Mouse (Mus musculus): ENCODE measurements around the gene Fstl4. TPM values are rescaled to one million over a fixed set of nuclear protein-coding genes. Genes with fewer than 3 reads are reported as not detected.

The Fstl4 gene
- polyA plus RNA-seq, 1 experiment from 2014 or later: 0.64 TPM

DNA sequence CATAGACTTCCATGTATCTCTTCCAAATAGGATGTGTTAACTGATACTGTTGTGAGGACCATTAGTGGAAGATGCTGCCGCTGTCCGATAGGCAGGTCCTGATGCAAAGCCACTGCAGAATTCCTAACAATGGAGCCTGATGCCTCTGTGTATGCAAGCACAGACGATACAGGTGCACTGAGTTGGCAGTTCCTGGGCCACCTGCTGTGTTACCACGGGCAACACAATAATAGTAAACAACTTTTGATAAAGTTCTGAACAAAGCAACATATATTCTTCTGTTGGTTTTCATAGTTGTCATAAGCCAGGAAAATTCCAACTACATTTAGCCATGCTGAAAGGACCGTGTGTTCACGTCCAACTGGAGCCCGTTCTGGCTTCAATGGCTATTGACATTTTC lies 271.0 kb downstream of the Fstl4 start:
- no peaks in the 10 kb centered on the region for H3K9me3 ChIP-seq (ENCODE audit: control insufficient read depth, low read length)
- no peak overlapping the region for H3K4me3 ChIP-seq (ENCODE audit: low read depth, low read length)
- no peaks in the 10 kb centered on the region for H3K27me3 ChIP-seq (ENCODE audit: control insufficient read depth, insufficient read depth, low read length)
- no peak overlapping the region for H3K4me2 ChIP-seq
- WGBS: 83% methylated on average over 7 of the region's 7 CpGs
- ATAC-seq (ENCODE audit: low FRiP score): no peak
- no peak overlapping the region for H3K27ac ChIP-seq (ENCODE audit: low read depth, low read length)
- no peaks in the 10 kb centered on the region for H3K36me3 ChIP-seq (ENCODE audit: control insufficient read depth, insufficient read depth, low read length)
- no peaks in the 10 kb centered on the region for H3K4me1 ChIP-seq (ENCODE audit: control insufficient read depth, insufficient read depth, low read length)
- no peak for DNase-seq (ENCODE audit: low spot score, missing footprints)
- H3K9ac ChIP-seq (ENCODE audit: low read length): no peak overlapping the region

DNA sequence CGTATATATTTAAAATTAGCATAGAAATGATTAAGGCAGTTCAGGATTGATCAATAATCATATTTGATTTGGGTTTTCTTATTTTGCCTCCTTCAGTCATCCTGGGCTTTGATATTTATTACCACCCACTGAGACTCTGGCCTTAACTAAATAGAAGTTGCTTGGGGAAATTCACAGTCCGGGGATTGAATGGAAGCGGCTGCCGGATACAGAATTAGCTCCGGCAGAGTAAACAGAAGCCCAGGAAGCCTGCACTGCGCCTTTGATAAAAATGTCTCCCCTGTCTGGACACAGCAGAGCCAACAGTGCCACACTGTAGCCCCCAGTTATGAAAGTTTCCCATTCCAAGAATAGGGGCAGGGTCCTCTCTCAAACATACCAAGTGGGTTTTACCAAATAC lies 282.4 kb downstream of the Fstl4 start:
- Histone ChIP-seq H3K27me3 (ENCODE audit: control insufficient read depth, insufficient read depth, low read length) (no peaks in the 10 kb centered on the region), H3K27ac (ENCODE audit: low read depth, low read length) (no peak overlapping the region), H3K4me3 (ENCODE audit: low read depth, low read length) (no peak overlapping the region)

DNA sequence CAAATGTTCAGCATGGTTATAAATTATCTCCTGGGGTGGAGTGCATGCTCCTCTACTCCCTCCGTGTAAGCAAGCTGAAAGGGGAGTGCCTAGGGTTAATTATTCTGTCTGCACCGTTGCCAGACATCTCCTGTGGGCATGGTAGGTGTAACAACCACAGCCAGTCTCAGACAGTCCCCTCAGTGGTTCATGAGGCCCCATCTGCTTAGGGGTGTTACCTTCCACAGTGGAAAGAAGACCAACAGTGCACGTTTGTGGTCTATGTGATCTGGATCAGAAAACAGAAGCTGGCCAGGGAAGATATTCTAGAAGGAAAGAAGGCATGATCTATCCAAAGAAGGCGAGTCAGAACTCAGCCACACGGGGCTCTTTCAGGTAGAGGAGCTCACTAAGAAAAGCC lies 289.7 kb downstream of the Fstl4 start:
- WGBS: 74% methylated on average over 5 of the region's 5 CpGs
- H3K4me1 ChIP-seq (ENCODE audit: control insufficient read depth, insufficient read depth, low read length): no peaks in the 10 kb centered on the region
- ATAC-seq (ENCODE audit: low FRiP score): no peak

More for the DNA sequence above, 282.4 kb downstream of the Fstl4 start:
- H3K9me3 ChIP-seq (ENCODE audit: control insufficient read depth, low read length): no peaks in the 10 kb centered on the region
- WGBS: 35% methylated on average over 6 of the region's 6 CpGs
- H3K9ac ChIP-seq (ENCODE audit: low read length): no peak overlapping the region
- DNase-seq (ENCODE audit: low spot score, missing footprints): no peak
- H3K4me1 ChIP-seq (ENCODE audit: control insufficient read depth, insufficient read depth, low read length): no peaks in the 10 kb centered on the region
- H3K4me2 ChIP-seq: no peak overlapping the region
- ATAC-seq (ENCODE audit: low FRiP score): no peak
- H3K36me3 ChIP-seq (ENCODE audit: control insufficient read depth, insufficient read depth, low read length): no peaks in the 10 kb centered on the region

DNA sequence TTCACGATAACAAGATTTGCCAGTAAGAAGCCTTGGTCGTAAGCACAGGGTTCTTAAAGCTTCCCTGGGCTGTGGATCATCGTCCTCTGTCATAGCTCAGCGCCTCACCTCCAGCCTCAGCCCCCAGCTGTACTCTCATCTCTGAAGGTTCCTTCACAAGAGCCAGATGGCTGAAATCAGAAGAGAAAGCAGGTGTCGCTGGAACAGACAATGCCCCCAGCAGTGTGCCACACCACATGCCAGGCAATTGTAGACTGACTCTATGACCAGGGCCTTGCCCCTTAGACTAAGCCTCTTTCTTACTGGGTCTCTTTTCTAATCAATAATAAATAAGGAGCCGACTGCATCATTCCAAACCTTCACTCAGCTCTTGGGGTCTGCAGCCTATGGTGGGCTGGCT lies 291.5 kb downstream of the Fstl4 start:
- DNase-seq (ENCODE audit: low spot score, missing footprints): no peak
- 86% methylated on average over 6 of the region's 6 CpGs for WGBS
- Histone ChIP-seq H3K4me3 (ENCODE audit: low read depth, low read length) (no peak overlapping the region), H3K9ac (ENCODE audit: low read length) (no peak overlapping the region), H3K27ac (ENCODE audit: low read depth, low read length) (no peak overlapping the region), H3K4me2 (no peak overlapping the region), H3K9me3 (ENCODE audit: control insufficient read depth, low read length) (no peaks in the 10 kb centered on the region), H3K36me3 (ENCODE audit: control insufficient read depth, insufficient read depth, low read length) (no peaks in the 10 kb centered on the region), H3K27me3 (ENCODE audit: control insufficient read depth, insufficient read depth, low read length) (no peaks in the 10 kb centered on the region), H3K4me1 (ENCODE audit: control insufficient read depth, insufficient read depth, low read length) (no peaks in the 10 kb centered on the region)
- ATAC-seq (ENCODE audit: low FRiP score): no peak

More for the DNA sequence above, 289.7 kb downstream of the Fstl4 start:
- no peak overlapping the region for H3K4me2 ChIP-seq
- DNase-seq (ENCODE audit: low spot score, missing footprints): no peak
- H3K36me3 ChIP-seq (ENCODE audit: control insufficient read depth, insufficient read depth, low read length): no peaks in the 10 kb centered on the region
- no peaks in the 10 kb centered on the region for H3K27me3 ChIP-seq (ENCODE audit: control insufficient read depth, insufficient read depth, low read length)
- no peak overlapping the region for H3K4me3 ChIP-seq (ENCODE audit: low read depth, low read length)
- H3K9ac ChIP-seq (ENCODE audit: low read length): no peak overlapping the region
- no peak overlapping the region for H3K27ac ChIP-seq (ENCODE audit: low read depth, low read length)
- no peaks in the 10 kb centered on the region for H3K9me3 ChIP-seq (ENCODE audit: control insufficient read depth, low read length)

DNA sequence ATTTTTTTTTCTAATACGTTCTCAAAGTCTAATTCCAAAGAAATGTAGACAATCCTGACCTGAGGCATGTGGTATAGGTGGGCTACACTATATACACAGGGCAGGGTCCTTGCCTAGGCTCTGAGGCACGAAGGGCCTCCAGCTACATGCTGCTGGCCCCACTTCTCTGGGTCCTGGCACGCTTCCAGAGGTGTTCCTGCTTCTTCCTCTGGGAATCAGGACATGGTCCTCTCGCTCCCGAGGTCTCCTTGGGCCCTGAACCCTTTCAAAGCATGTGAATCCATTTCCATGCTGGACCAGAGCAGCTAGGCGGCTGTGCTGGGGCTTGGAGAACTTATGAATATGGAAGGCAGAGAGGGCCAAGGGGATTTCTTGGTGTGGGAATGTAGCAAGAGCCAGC lies 292.3 kb downstream of the Fstl4 start:
- ATAC-seq (ENCODE audit: low FRiP score): no peak
- H3K4me3 ChIP-seq (ENCODE audit: low read depth, low read length): no peak overlapping the region
- H3K9me3 ChIP-seq (ENCODE audit: control insufficient read depth, low read length): no peaks in the 10 kb centered on the region
- H3K27ac ChIP-seq (ENCODE audit: low read depth, low read length): no peak overlapping the region
- H3K9ac ChIP-seq (ENCODE audit: low read length): no peak overlapping the region
- no peak for DNase-seq (ENCODE audit: low spot score, missing footprints)
- no peaks in the 10 kb centered on the region for H3K4me1 ChIP-seq (ENCODE audit: control insufficient read depth, insufficient read depth, low read length)
- WGBS: 81% methylated on average over 6 of the region's 6 CpGs
- no peaks in the 10 kb centered on the region for H3K36me3 ChIP-seq (ENCODE audit: control insufficient read depth, insufficient read depth, low read length)
- no peak overlapping the region for H3K4me2 ChIP-seq
- H3K27me3 ChIP-seq (ENCODE audit: control insufficient read depth, insufficient read depth, low read length): no peaks in the 10 kb centered on the region

DNA sequence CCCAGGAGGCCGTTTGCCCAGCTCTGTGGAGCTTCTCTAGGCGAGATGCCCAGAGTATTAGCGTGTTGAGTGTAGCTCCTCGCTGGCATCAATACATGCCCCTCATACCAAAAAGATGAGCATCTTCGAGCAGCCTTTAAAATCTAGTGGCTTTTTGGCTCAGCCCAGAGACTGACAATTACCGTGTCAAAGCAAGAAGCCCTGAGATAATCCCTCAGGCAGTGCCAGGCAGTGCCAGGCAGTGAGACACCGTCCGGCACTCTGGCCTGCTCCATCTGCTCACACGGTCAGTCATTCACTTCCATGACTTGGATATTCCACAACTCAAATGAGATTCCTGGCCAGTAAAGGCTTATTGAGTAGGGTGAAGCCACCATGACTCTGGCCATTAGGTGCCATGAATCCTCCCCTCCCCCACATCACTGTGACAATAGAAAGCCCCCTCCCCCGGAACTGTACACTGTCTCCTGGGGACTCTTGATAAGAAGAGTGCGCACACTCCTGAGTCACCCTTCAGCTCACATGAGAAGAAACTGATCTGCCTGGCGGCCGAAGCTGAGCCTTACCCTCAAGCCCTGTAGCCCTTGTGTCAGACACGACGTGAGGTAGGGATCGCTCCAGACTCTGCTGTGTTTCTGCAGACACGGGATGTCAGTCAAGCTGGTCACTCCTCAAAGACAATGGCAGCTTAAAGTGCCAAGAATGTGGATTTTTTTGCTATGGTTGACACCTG lies 293.6 kb downstream of the Fstl4 start:
- Histone ChIP-seq H3K9ac (ENCODE audit: low read length) (no peak overlapping the region), H3K9me3 (ENCODE audit: control insufficient read depth, low read length) (no peaks in the 10 kb centered on the region), H3K27me3 (ENCODE audit: control insufficient read depth, insufficient read depth, low read length) (no peaks in the 10 kb centered on the region), H3K36me3 (ENCODE audit: control insufficient read depth, insufficient read depth, low read length) (no peaks in the 10 kb centered on the region), H3K4me3 (ENCODE audit: low read depth, low read length) (no peak overlapping the region), H3K27ac (ENCODE audit: low read depth, low read length) (no peak overlapping the region), H3K4me2 (no peak overlapping the region), H3K4me1 (ENCODE audit: control insufficient read depth, insufficient read depth, low read length) (no peaks in the 10 kb centered on the region)
- WGBS: 81% methylated on average over 17 of the region's 17 CpGs
- no peak for ATAC-seq (ENCODE audit: low FRiP score)
- peak; percentile 66 for DNase-seq (ENCODE audit: low spot score, missing footprints)

DNA sequence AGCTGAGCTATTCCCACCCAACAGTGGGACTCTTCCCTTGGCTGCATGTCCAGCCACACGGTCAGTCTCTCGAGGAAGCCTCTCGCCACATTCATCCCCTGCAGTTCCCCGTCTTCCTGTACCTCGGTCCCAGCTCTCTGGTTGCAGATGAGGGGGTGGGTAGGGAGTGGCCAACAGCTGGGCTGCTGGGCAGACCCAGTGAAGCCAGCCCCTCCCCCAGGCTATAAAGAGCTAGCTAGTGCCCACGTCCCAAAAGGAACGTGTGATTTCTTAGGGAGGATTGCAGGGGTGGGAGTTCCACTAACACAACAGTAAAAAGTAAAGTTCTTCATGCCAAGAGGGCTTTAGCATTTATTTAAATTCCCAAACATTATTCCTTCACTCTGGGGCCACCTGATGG lies 294.1 kb downstream of the Fstl4 start:
- H3K36me3 ChIP-seq (ENCODE audit: control insufficient read depth, insufficient read depth, low read length): no peaks in the 10 kb centered on the region
- H3K4me1 ChIP-seq (ENCODE audit: control insufficient read depth, insufficient read depth, low read length): no peaks in the 10 kb centered on the region
- H3K9ac ChIP-seq (ENCODE audit: low read length): no peak overlapping the region
- no peaks in the 10 kb centered on the region for H3K27me3 ChIP-seq (ENCODE audit: control insufficient read depth, insufficient read depth, low read length)
- ATAC-seq (ENCODE audit: low FRiP score) (no peak), DNase-seq (ENCODE audit: low spot score, missing footprints) (no peak)
- no peaks in the 10 kb centered on the region for H3K9me3 ChIP-seq (ENCODE audit: control insufficient read depth, low read length)
- H3K4me2 ChIP-seq: no peak overlapping the region
- H3K27ac ChIP-seq (ENCODE audit: low read depth, low read length): no peak overlapping the region
- 49% methylated on average over 7 of the region's 7 CpGs for WGBS
- H3K4me3 ChIP-seq (ENCODE audit: low read depth, low read length): no peak overlapping the region

DNA sequence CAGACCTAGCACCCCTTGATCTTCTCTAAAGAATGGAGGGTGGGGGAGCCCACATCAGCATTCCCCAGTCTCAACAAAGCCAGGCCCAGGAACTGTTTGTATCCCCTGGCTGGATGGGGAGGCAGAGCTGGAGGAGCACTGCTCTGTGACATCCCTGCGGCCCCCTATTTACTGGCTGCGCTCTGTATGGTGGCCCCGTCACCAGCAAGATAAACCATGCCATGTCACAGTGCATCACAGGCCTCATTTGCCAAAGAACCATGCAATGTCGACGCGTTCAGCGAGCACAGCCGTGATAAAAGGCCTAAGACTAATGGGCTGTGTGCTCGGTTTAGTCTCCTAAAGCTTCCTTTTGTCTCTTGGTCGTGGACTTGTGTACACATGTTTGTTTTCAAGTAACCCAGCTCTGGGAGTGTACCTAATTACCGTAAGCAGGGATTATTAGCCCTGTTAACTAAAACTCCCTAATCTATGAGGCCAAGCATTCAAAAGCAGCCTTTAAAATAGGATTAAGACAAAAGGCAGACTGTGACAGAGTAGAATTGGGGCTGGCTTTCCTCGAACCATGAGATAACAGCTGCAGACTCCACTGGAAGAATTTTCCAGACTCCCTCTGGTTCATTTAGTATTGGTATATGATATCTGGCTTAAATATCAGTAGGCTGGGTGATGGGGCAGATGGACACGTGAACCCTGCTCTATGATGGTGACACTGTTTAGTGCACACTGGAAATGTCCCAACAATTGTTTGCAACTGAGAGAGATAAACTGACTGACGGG lies 303.5 kb downstream of the Fstl4 start:
- DNase-seq (ENCODE audit: low spot score, missing footprints) (peak; percentile 85), ATAC-seq (ENCODE audit: low FRiP score) (peak; percentile 62; the same call in 1 of the 2 replicates)
- Histone ChIP-seq H3K36me3 (ENCODE audit: control insufficient read depth, insufficient read depth, low read length) (no peaks in the 10 kb centered on the region), H3K9me3 (ENCODE audit: control insufficient read depth, low read length) (no peaks in the 10 kb centered on the region), H3K4me1 (ENCODE audit: control insufficient read depth, insufficient read depth, low read length) (peaks cover 2% of the 10 kb centered on the region), H3K9ac (ENCODE audit: low read length) (no peak overlapping the region), H3K27me3 (ENCODE audit: control insufficient read depth, insufficient read depth, low read length) (peaks cover 2% of the 10 kb centered on the region; the same call in 1 of the 2 replicates), H3K27ac (ENCODE audit: low read depth, low read length) (no peak overlapping the region), H3K4me2 (no peak overlapping the region), H3K4me3 (ENCODE audit: low read depth, low read length) (no peak overlapping the region)
- WGBS: 24% methylated on average over 14 of the region's 14 CpGs

DNA sequence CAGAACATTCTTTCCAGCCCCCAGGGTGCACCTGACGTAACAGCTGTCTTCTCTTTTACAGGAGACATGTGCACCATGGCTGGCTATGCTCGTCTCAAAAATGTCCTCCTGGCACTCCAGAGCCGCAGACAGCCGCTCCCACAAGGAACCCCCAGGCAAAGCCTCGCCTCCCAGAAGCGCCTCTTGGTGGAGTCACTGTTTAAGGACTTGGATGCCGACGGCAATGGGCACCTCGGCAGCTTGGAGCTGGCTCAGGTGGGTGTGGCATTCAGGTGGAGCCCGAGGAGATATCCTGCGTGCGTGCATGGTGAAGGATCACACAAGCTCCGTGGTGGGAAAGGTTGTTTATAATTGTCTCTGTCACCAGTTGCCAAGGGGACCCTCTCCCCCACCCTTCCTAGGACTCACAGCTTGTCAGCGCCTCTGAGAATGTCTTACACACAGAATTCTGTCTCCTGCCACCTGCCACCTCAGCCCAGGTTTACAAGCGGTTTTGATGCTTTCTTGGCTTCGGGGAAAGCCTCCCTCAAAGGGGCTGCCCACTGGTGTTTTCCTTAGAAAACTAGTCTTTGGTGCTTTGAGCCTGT lies 304.1 kb downstream of the Fstl4 start:
- ATAC-seq (ENCODE audit: low FRiP score) (no peak), DNase-seq (ENCODE audit: low spot score, missing footprints) (peak; percentile 84)
- Histone ChIP-seq H3K27me3 (ENCODE audit: control insufficient read depth, insufficient read depth, low read length) (peaks cover 2% of the 10 kb centered on the region; the same call in 1 of the 2 replicates), H3K9me3 (ENCODE audit: control insufficient read depth, low read length) (no peaks in the 10 kb centered on the region), H3K36me3 (ENCODE audit: control insufficient read depth, insufficient read depth, low read length) (no peaks in the 10 kb centered on the region), H3K27ac (ENCODE audit: low read depth, low read length) (no peak overlapping the region), H3K4me1 (ENCODE audit: control insufficient read depth, insufficient read depth, low read length) (peaks cover 2% of the 10 kb centered on the region), H3K9ac (ENCODE audit: low read length) (no peak overlapping the region), H3K4me3 (ENCODE audit: low read depth, low read length) (no peak overlapping the region), H3K4me2 (no peak overlapping the region)
- WGBS: 63% methylated on average over 16 of the region's 16 CpGs

Measured in midbrain, embryonic 11.5 days (tissue).